Mouse (Mus musculus): ENCODE measurements around the gene Pole2. TPM values are rescaled to one million over a fixed set of nuclear protein-coding genes. Genes with fewer than 3 reads are reported as not detected.

The Pole2 gene
- polyA plus RNA-seq, 1 experiment from 2014 or later: 37.5 TPM

GRCm38 (mm10) chr12:69235782-69236181 is 7.8 kb upstream of the Pole2 start:
- Histone ChIP-seq H3K9me3 (no peaks in the 10 kb centered on the region), H3K36me3 (replicated peaks) (no peaks in the 10 kb centered on the region), H3K27ac (no peak overlapping the region), H3K4me1 (peaks cover 3% of the 10 kb centered on the region), H3K27me3 (ENCODE audit: poor library complexity, severe bottlenecking) (no peaks in the 10 kb centered on the region), H3K4me3 (no peak overlapping the region)
- 91% methylated on average over 6 of the region's 6 CpGs for WGBS
- no peak for DNase-seq (ENCODE audit: extremely low spot score, low spot score)

GRCm38 (mm10) chr12:69229251-69229650 is 1.3 kb upstream of the Pole2 start:
- H3K27me3 ChIP-seq (ENCODE audit: poor library complexity, severe bottlenecking): no peaks in the 10 kb centered on the region
- no peak overlapping the region for H3K4me3 ChIP-seq
- WGBS: 68% methylated on average over 2 of the region's 2 CpGs
- no peak for DNase-seq (ENCODE audit: extremely low spot score, low spot score)
- no peak overlapping the region for H3K27ac ChIP-seq
- no peaks in the 10 kb centered on the region for H3K9me3 ChIP-seq
- H3K36me3 ChIP-seq (replicated peaks): peaks cover 21% of the 10 kb centered on the region
- H3K4me1 ChIP-seq: peaks cover 13% of the 10 kb centered on the region

GRCm38 (mm10) chr12:69220613-69221277 is 7.2 kb downstream of the Pole2 start:
- Histone ChIP-seq H3K4me1 (no peaks in the 10 kb centered on the region), H3K36me3 (replicated peaks) (peaks cover 99% of the 10 kb centered on the region), H3K27me3 (ENCODE audit: poor library complexity, severe bottlenecking) (no peaks in the 10 kb centered on the region), H3K9me3 (no peaks in the 10 kb centered on the region), H3K27ac (no peak overlapping the region), H3K4me3 (no peak overlapping the region)
- no peak for DNase-seq (ENCODE audit: extremely low spot score, low spot score)
- 88% methylated on average over 19 of the region's 19 CpGs for WGBS

- H3K27ac ChIP-seq: no peak overlapping the region
- no peaks in the 10 kb centered on the region for H3K27me3 ChIP-seq (ENCODE audit: poor library complexity, severe bottlenecking)
- H3K9me3 ChIP-seq: no peaks in the 10 kb centered on the region
- H3K4me3 ChIP-seq: no peak overlapping the region
- DNase-seq (ENCODE audit: extremely low spot score, low spot score): no peak
- no peaks in the 10 kb centered on the region for H3K4me1 ChIP-seq
- 96% methylated on average over 7 of the region's 7 CpGs for WGBS
- peaks cover 99% of the 10 kb centered on the region for H3K36me3 ChIP-seq (replicated peaks)
Measured at GRCm38 (mm10) chr12:69216587-69216986, 11.4 kb downstream of the Pole2 start.

- Histone ChIP-seq H3K27ac (no peak overlapping the region), H3K36me3 (replicated peaks) (peaks cover 99% of the 10 kb centered on the region), H3K27me3 (ENCODE audit: poor library complexity, severe bottlenecking) (no peaks in the 10 kb centered on the region), H3K4me3 (no peak overlapping the region), H3K4me1 (no peaks in the 10 kb centered on the region), H3K9me3 (no peaks in the 10 kb centered on the region)
- 92% methylated on average over 3 of the region's 3 CpGs for WGBS
- no peak for DNase-seq (ENCODE audit: extremely low spot score, low spot score)
Measured at GRCm38 (mm10) chr12:69215000-69215785, 12.8 kb downstream of the Pole2 start.

GRCm38 (mm10) chr12:69214393-69214792 is 13.6 kb downstream of the Pole2 start:
- WGBS: 95% methylated on average over 7 of the region's 7 CpGs
- no peaks in the 10 kb centered on the region for H3K4me1 ChIP-seq
- H3K36me3 ChIP-seq (replicated peaks): peaks cover 99% of the 10 kb centered on the region

GRCm38 (mm10) chr12:69213186-69213777 is 14.7 kb downstream of the Pole2 start:
- WGBS: 95% methylated on average over 13 of the region's 13 CpGs
- Histone ChIP-seq H3K4me3 (no peak overlapping the region), H3K27ac (no peak overlapping the region), H3K27me3 (ENCODE audit: poor library complexity, severe bottlenecking) (no peaks in the 10 kb centered on the region), H3K36me3 (replicated peaks) (peaks cover 99% of the 10 kb centered on the region), H3K9me3 (no peaks in the 10 kb centered on the region), H3K4me1 (no peaks in the 10 kb centered on the region)
- no peak for DNase-seq (ENCODE audit: extremely low spot score, low spot score)

More at GRCm38 (mm10) chr12:69214393-69214792, 13.6 kb downstream of the Pole2 start:
- Histone ChIP-seq H3K27me3 (ENCODE audit: poor library complexity, severe bottlenecking) (no peaks in the 10 kb centered on the region), H3K9me3 (no peaks in the 10 kb centered on the region), H3K27ac (no peak overlapping the region), H3K4me3 (no peak overlapping the region)
- no peak for DNase-seq (ENCODE audit: extremely low spot score, low spot score)

- peaks cover 99% of the 10 kb centered on the region for H3K36me3 ChIP-seq (replicated peaks)
- 89% methylated on average over 5 of the region's 5 CpGs for WGBS
- DNase-seq (ENCODE audit: extremely low spot score, low spot score): no peak
Measured at GRCm38 (mm10) chr12:69211057-69211456, 16.9 kb downstream of the Pole2 start.

GRCm38 (mm10) chr12:69210056-69210979 is 17.7 kb downstream of the Pole2 start:
- no peaks in the 10 kb centered on the region for H3K27me3 ChIP-seq (ENCODE audit: poor library complexity, severe bottlenecking)
- no peak overlapping the region for H3K27ac ChIP-seq
- H3K4me3 ChIP-seq: no peak overlapping the region
- no peak for DNase-seq (ENCODE audit: extremely low spot score, low spot score)
- WGBS: 93% methylated on average over 18 of the region's 18 CpGs
- H3K9me3 ChIP-seq: no peaks in the 10 kb centered on the region
- H3K4me1 ChIP-seq: no peaks in the 10 kb centered on the region
- H3K36me3 ChIP-seq (replicated peaks): peaks cover 99% of the 10 kb centered on the region

More at GRCm38 (mm10) chr12:69211057-69211456, 16.9 kb downstream of the Pole2 start:
- Histone ChIP-seq H3K27ac (no peak overlapping the region), H3K4me3 (no peak overlapping the region), H3K27me3 (ENCODE audit: poor library complexity, severe bottlenecking) (no peaks in the 10 kb centered on the region), H3K4me1 (no peaks in the 10 kb centered on the region), H3K9me3 (no peaks in the 10 kb centered on the region)

GRCm38 (mm10) chr12:69208520-69208919 is 19.5 kb downstream of the Pole2 start:
- Histone ChIP-seq H3K36me3 (replicated peaks) (peaks cover 93% of the 10 kb centered on the region), H3K4me3 (no peak overlapping the region), H3K27me3 (ENCODE audit: poor library complexity, severe bottlenecking) (no peaks in the 10 kb centered on the region), H3K4me1 (no peaks in the 10 kb centered on the region), H3K27ac (no peak overlapping the region), H3K9me3 (no peaks in the 10 kb centered on the region)
- no peak for DNase-seq (ENCODE audit: extremely low spot score, low spot score)
- WGBS: 91% methylated on average over 2 of the region's 2 CpGs

GRCm38 (mm10) chr12:69207926-69208325 is 20.1 kb downstream of the Pole2 start:
- Histone ChIP-seq H3K36me3 (replicated peaks) (peaks cover 94% of the 10 kb centered on the region), H3K4me1 (no peaks in the 10 kb centered on the region), H3K4me3 (no peak overlapping the region), H3K27ac (no peak overlapping the region), H3K9me3 (no peaks in the 10 kb centered on the region), H3K27me3 (ENCODE audit: poor library complexity, severe bottlenecking) (no peaks in the 10 kb centered on the region)
- 94% methylated on average over 7 of the region's 7 CpGs for WGBS
- no peak for DNase-seq (ENCODE audit: extremely low spot score, low spot score)

GRCm38 (mm10) chr12:69207396-69207795 is 20.6 kb downstream of the Pole2 start:
- DNase-seq (ENCODE audit: extremely low spot score, low spot score): no peak
- H3K4me1 ChIP-seq: no peaks in the 10 kb centered on the region
- WGBS: 94% methylated on average over 8 of the region's 8 CpGs

More at GRCm38 (mm10) chr12:69207396-69207795, 20.6 kb downstream of the Pole2 start:
- no peak overlapping the region for H3K4me3 ChIP-seq
- no peaks in the 10 kb centered on the region for H3K27me3 ChIP-seq (ENCODE audit: poor library complexity, severe bottlenecking)
- no peaks in the 10 kb centered on the region for H3K9me3 ChIP-seq
- peaks cover 94% of the 10 kb centered on the region for H3K36me3 ChIP-seq (replicated peaks)
- H3K27ac ChIP-seq: no peak overlapping the region
